Mouse (Mus musculus) kidney, postnatal 4 days (tissue): ENCODE data around the gene Rpl22.

ENCODE experiments used
- DNase-seq, 2 experiments: peaks; one replicate each; pipeline ENCODE4 v3.0.0; 2021; ENCODE audit warnings: mixed read lengths in 2 of 2

Rpl22 gene

GRCm38 (mm10) chr4:152338419-152339292 is 13.1 kb downstream of the Rpl22 start, which contains the start of gene Chd5:
TSS of gene Chd5 (plus strand) at chr4:152338651.
- peak in 1 of 2 experiments; percentile 26 for DNase-seq

GRCm38 (mm10) chr4:152339293-152339790 is 13.8 kb downstream of the Rpl22 start:
- no peak for DNase-seq

- peak; percentile 61 to 68 for DNase-seq
These were observed 15.2 kb downstream of the Rpl22 start for GRCm38 (mm10) chr4:152340584-152341284.

- peak; percentile 40 to 52 for DNase-seq
These were observed 17.8 kb downstream of the Rpl22 start for GRCm38 (mm10) chr4:152343296-152343695.

- DNase-seq = no peak
These were observed 19.1 kb downstream of the Rpl22 start for GRCm38 (mm10) chr4:152344651-152345050.

GRCm38 (mm10) chr4:152345120-152345889 is 19.8 kb downstream of the Rpl22 start:
- peak in 1 of 2 experiments; percentile 16 for DNase-seq

GRCm38 (mm10) chr4:152349837-152350381 is 24.4 kb downstream of the Rpl22 start:
- DNase-seq = peak in 1 of 2 experiments; percentile 16

GRCm38 (mm10) chr4:152350722-152351421 is 25.3 kb downstream of the Rpl22 start:
- DNase-seq = no peak

GRCm38 (mm10) chr4:152351422-152352305 is 26.1 kb downstream of the Rpl22 start:
- peak; percentile 56 to 63 for DNase-seq

GRCm38 (mm10) chr4:152353886-152354637 is 28.5 kb downstream of the Rpl22 start:
- DNase-seq = no peak

GRCm38 (mm10) chr4:152355672-152356071 is 30.1 kb downstream of the Rpl22 start:
- no peak for DNase-seq

- no peak for DNase-seq
These were observed 34.2 kb downstream of the Rpl22 start for GRCm38 (mm10) chr4:152359700-152360099.

- DNase-seq = peak; percentile 76 to 84
These were observed 35.3 kb downstream of the Rpl22 start for GRCm38 (mm10) chr4:152360855-152361254.

- DNase-seq = peak in 1 of 2 experiments; percentile 27
These were observed 36.6 kb downstream of the Rpl22 start for GRCm38 (mm10) chr4:152362180-152362579.

GRCm38 (mm10) chr4:152365228-152365627 is 39.7 kb downstream of the Rpl22 start:
- DNase-seq = no peak

- DNase-seq = no peak
These were observed 57.1 kb downstream of the Rpl22 start for GRCm38 (mm10) chr4:152382528-152383252.
